ENCODE assay signal across 22 mouse cellular contexts in genomic region chr4:43620146-43620778, GRCm38 (mm10). TPM values are rescaled to one million over a fixed set of nuclear protein-coding genes. Genes with fewer than 3 reads are reported as not detected.
"Had no signal": no experiment of that assay in that cellular context is flagged by ENCODE, and none has a peak within 500 bp of the region (broad histone marks: within the 10 kb centered on the region; RNA-seq: fewer than 3 reads in every experiment).

No protein-coding gene starts in this region.

- H3K9ac ChIP-seq: limb, embryonic 15.5 days; liver, embryonic 15.5 days; lung, embryonic 14.5 days; neural tube, embryonic 13.5 days had no signal

- H3K27ac ChIP-seq: kidney, postnatal 0 days; limb, embryonic 15.5 days; liver, embryonic 15.5 days; neural tube, embryonic 13.5 days had no signal

- H3K27me3 ChIP-seq: limb, embryonic 15.5 days; liver, embryonic 15.5 days; neural tube, embryonic 13.5 days had no signal

- H3K4me1 ChIP-seq: limb, embryonic 15.5 days; liver, embryonic 15.5 days; neural tube, embryonic 13.5 days had no signal

- H3K36me3 ChIP-seq: limb, embryonic 15.5 days; liver, embryonic 15.5 days; neural tube, embryonic 13.5 days had no signal

- ATAC-seq: midbrain, embryonic 16.5 days had no signal

- H3K4me3 ChIP-seq: limb, embryonic 15.5 days; liver, embryonic 15.5 days; neural tube, embryonic 13.5 days had no signal

- DNase-seq: kidney, adult 11 months; kidney, adult 9 months; kidney, postnatal 36 days; layer of hippocampus, adult 9-11 months; layer of hippocampus, postnatal 36 days; lung, embryonic 14.5 days; lung, postnatal 10 days; lung, postnatal 4 days; retina, postnatal 1 day; right cerebral cortex, postnatal 4 days; spleen, adult 18-20 months; thymus, adult 2 months; thymus, postnatal 25 days had no signal

- H3K4me2 ChIP-seq: limb, embryonic 15.5 days; liver, embryonic 15.5 days; lung, embryonic 14.5 days; midbrain, embryonic 11.5 days; neural tube, embryonic 13.5 days had no signal

RNA-seq across cellular contexts. Expression of gene Spag8, which starts 33.1 kb away (rescaled TPM):
- total RNA-seq: megakaryocyte, adult 5-6 weeks had no signal
- polyA plus RNA-seq: liver, embryonic 15.5 days had no signal

RNA-seq across cellular contexts. Expression of gene Msmp, which starts 36.0 kb away (rescaled TPM):
- total RNA-seq: layer of hippocampus, adult 18-20 months; layer of hippocampus, postnatal 36 days; megakaryocyte, adult 5-6 weeks had no signal
- polyA plus RNA-seq: limb, embryonic 11.5 days; liver, embryonic 15.5 days; lung, embryonic 14.5 days; neural tube, embryonic 13.5 days; thymus, adult 2 months had no signal
